Mouse (Mus musculus) heart, embryonic 14.5 days (tissue): ENCODE measurements around the gene Rbms3. TPM values are rescaled to one million over a fixed set of nuclear protein-coding genes. Genes with fewer than 3 reads are reported as not detected.

Experiments used
- ATAC-seq: fragments of 200-750 bp; cut with Nextera tagmentation; 2 replicates; pipeline ENCODE4 v1.8.0; 2017; ENCODE audit warnings: low read depth, moderate TSS enrichment; ENCODE audit not compliant: insufficient number of reproducible peaks, insufficient read depth, low FRiP score
- H3K27ac ChIP-seq, 2 experiments: fragments of 200-500 bp in 1 of 2; fragments of 300-500 bp in 1 of 2; sonication (generic) in 1 of 2; replicated peaks in 1 of 2; 2 replicates each; pipeline ENCODE4 v1.5.1; 2012 to 2014; ENCODE audit warnings: low read depth in 2 of 2, low read length in 2 of 2, control low read depth in 1 of 2, mild to moderate bottlenecking in 1 of 2, mixed read lengths in 1 of 2; ENCODE audit not compliant: control insufficient read depth in 1 of 2, insufficient read depth in 1 of 2
- H3K27me3 ChIP-seq: fragments of 300-500 bp; sonication (generic); 2 replicates; pipeline ENCODE4 v1.6.1; 2014; ENCODE audit warnings: mild to moderate bottlenecking, low read length, control low read depth; ENCODE audit not compliant: control insufficient read depth, insufficient read depth
- H3K36me3 ChIP-seq: fragments of 300-500 bp; sonication (generic); 2 replicates; pipeline ENCODE4 v1.6.1; 2014; ENCODE audit warnings: mild to moderate bottlenecking, control low read depth, low read length, mixed read lengths; ENCODE audit not compliant: control insufficient read depth, insufficient read depth
- H3K4me1 ChIP-seq, 2 experiments: fragments of 200-500 bp in 1 of 2; fragments of 300-500 bp in 1 of 2; sonication (generic) in 1 of 2; 2 replicates each; pipeline ENCODE4 v1.6.1; 2012 to 2014; ENCODE audit warnings: low read length in 2 of 2, control low read depth in 1 of 2, mixed read lengths in 1 of 2; ENCODE audit not compliant: control insufficient read depth in 2 of 2, insufficient read depth in 2 of 2
- H3K4me2 ChIP-seq: fragments of 300-500 bp; sonication (generic); 2 replicates; pipeline ENCODE4 v1.6.1; 2014; ENCODE audit warnings: mild to moderate bottlenecking, low read length
- H3K4me3 ChIP-seq, 2 experiments: fragments of 200-500 bp in 1 of 2; fragments of 300-500 bp in 1 of 2; sonication (generic) in 1 of 2; 2 replicates each; pipeline ENCODE4 v1.5.1; 2012 to 2014; ENCODE audit warnings: low read length in 2 of 2, mild to moderate bottlenecking in 2 of 2, control low read depth in 1 of 2, low read depth in 1 of 2, moderate library complexity in 1 of 2; ENCODE audit not compliant: control insufficient read depth in 1 of 2, insufficient read depth in 1 of 2
- H3K9ac ChIP-seq: fragments of 300-500 bp; sonication (generic); 2 replicates; pipeline ENCODE4 v1.6.1; 2014; ENCODE audit warnings: mild to moderate bottlenecking, low read length
- H3K9me3 ChIP-seq: fragments of 300-500 bp; sonication (generic); 2 replicates; pipeline ENCODE4 v1.6.1; 2016; ENCODE audit warnings: low read length, control low read depth; ENCODE audit not compliant: control insufficient read depth
- WGBS: fragments of 180-500 bp; shearing (Covaris S2); extraction: QIAGEN DNeasy Blood & Tissue Kit; methylation state at CpG from one replicate; pipeline ENCODE4 v1.1.7; 2014; 5-methylcytosine and 5-hydroxymethylcytosine counted together
- polyA plus RNA-seq: library from polyadenylated mRNA; unstranded; fragments of >200 nt; fragmentation: Nextera tagmentation; extraction: Ambion mirVana; gene quantifications from 2 replicates; pipeline ENCODE4 v1.2.1, GENCODE M21; 2014

The Rbms3 gene
- polyA plus RNA-seq, 1 experiment from 2014 or later: 39.4 TPM

GRCm38 (mm10) chr9:116729172-116729571 lies 900.5 kb downstream of the Rbms3 start:
- Histone ChIP-seq H3K4me3 (no peak overlapping the region), H3K4me1 (peaks cover 0 to 4% of the 10 kb centered on the region in 2 experiments; a peak in 1 of 4 replicates), H3K36me3 (no peaks in the 10 kb centered on the region), H3K4me2 (no peak overlapping the region), H3K9me3 (no peaks in the 10 kb centered on the region), H3K27me3 (no peaks in the 10 kb centered on the region), H3K9ac (no peak overlapping the region), H3K27ac (no peak overlapping the region)
- 73% methylated on average over 6 of the region's 6 CpGs for WGBS
- ATAC-seq: no peak

- no peaks in the 10 kb centered on the region for H3K9me3 ChIP-seq
- no peak overlapping the region for H3K4me3 ChIP-seq
- no peak overlapping the region for H3K9ac ChIP-seq
- no peak overlapping the region for H3K27ac ChIP-seq
- 86% methylated on average over 7 of the region's 7 CpGs for WGBS
- ATAC-seq: no peak
- no peaks in the 10 kb centered on the region for H3K36me3 ChIP-seq
- H3K4me1 ChIP-seq: peaks cover 0 to 4% of the 10 kb centered on the region in 2 experiments; a peak in 1 of 4 replicates
- H3K27me3 ChIP-seq: no peaks in the 10 kb centered on the region
- H3K4me2 ChIP-seq: no peak overlapping the region
Observed at GRCm38 (mm10) chr9:116728655-116729054, 901.1 kb downstream of the Rbms3 start.

- H3K27ac ChIP-seq: no peak overlapping the region
- H3K4me2 ChIP-seq: no peak overlapping the region
- ATAC-seq: no peak
- peaks cover 0 to 4% of the 10 kb centered on the region in 2 experiments; a peak in 1 of 4 replicates for H3K4me1 ChIP-seq
- no peaks in the 10 kb centered on the region for H3K27me3 ChIP-seq
- H3K4me3 ChIP-seq: no peak overlapping the region
- H3K36me3 ChIP-seq: no peaks in the 10 kb centered on the region
- no peak overlapping the region for H3K9ac ChIP-seq
- H3K9me3 ChIP-seq: no peaks in the 10 kb centered on the region
- WGBS: 85% methylated on average over 3 of the region's 3 CpGs
Observed at GRCm38 (mm10) chr9:116728093-116728492, 901.6 kb downstream of the Rbms3 start.

- H3K27me3 ChIP-seq: no peaks in the 10 kb centered on the region
- H3K9ac ChIP-seq: no peak overlapping the region
- no peaks in the 10 kb centered on the region for H3K36me3 ChIP-seq
- no peak for ATAC-seq
- H3K4me1 ChIP-seq: peaks cover 0 to 4% of the 10 kb centered on the region in 2 experiments; a peak in 1 of 4 replicates
- no peak overlapping the region for H3K27ac ChIP-seq
- H3K4me2 ChIP-seq: no peak overlapping the region
- 54% methylated on average over 5 of the region's 5 CpGs for WGBS
- no peak overlapping the region for H3K4me3 ChIP-seq
- H3K9me3 ChIP-seq: no peaks in the 10 kb centered on the region
Observed at GRCm38 (mm10) chr9:116724581-116724980, 905.1 kb downstream of the Rbms3 start.

- Histone ChIP-seq H3K36me3 (no peaks in the 10 kb centered on the region), H3K4me3 (no peak overlapping the region), H3K27me3 (no peaks in the 10 kb centered on the region), H3K4me2 (no peak overlapping the region), H3K9ac (no peak overlapping the region), H3K4me1 (peaks cover 9 to 20% of the 10 kb centered on the region in 2 experiments), H3K9me3 (0 out of 2 replicates have a peak, but pooled peaks cover 3% of the 10 kb centered on the region), H3K27ac (no peak overlapping the region)
- WGBS: 75% methylated on average over 1 of the region's 1 CpGs
- ATAC-seq: no peak
Observed at GRCm38 (mm10) chr9:116703119-116703518, 926.6 kb downstream of the Rbms3 start.

- Histone ChIP-seq H3K27ac (no peak overlapping the region), H3K4me1 (peaks cover 9 to 20% of the 10 kb centered on the region in 2 experiments), H3K4me2 (no peak overlapping the region), H3K9me3 (0 out of 2 replicates have a peak, but pooled peaks cover 3% of the 10 kb centered on the region), H3K9ac (no peak overlapping the region), H3K36me3 (no peaks in the 10 kb centered on the region), H3K27me3 (no peaks in the 10 kb centered on the region), H3K4me3 (no peak overlapping the region)
- 33% methylated on average over 1 of the region's 1 CpGs for WGBS
- no peak for ATAC-seq
Observed at GRCm38 (mm10) chr9:116702611-116703010, 927.1 kb downstream of the Rbms3 start.

GRCm38 (mm10) chr9:116701511-116702179 lies 928.1 kb downstream of the Rbms3 start:
- no peak overlapping the region for H3K4me3 ChIP-seq
- peak overlapping the region; percentile 4; the same call in 1 of the 2 replicates for H3K4me2 ChIP-seq
- peaks cover 9 to 20% of the 10 kb centered on the region in 2 experiments for H3K4me1 ChIP-seq
- H3K36me3 ChIP-seq: no peaks in the 10 kb centered on the region
- 0 out of 2 replicates have a peak, but pooled peaks cover 3% of the 10 kb centered on the region for H3K9me3 ChIP-seq
- no peak for ATAC-seq
- no peaks in the 10 kb centered on the region for H3K27me3 ChIP-seq
- peak overlapping the region; percentile 44 to 58 for H3K27ac ChIP-seq
- WGBS: 19% methylated on average over 11 of the region's 11 CpGs
- H3K9ac ChIP-seq: peak overlapping the region; percentile 31; the same call in 1 of the 2 replicates
